Mouse (Mus musculus) ovary, adult 10 weeks (tissue): ENCODE results near the gene Wapl. TPM values are rescaled to one million over a fixed set of nuclear protein-coding genes. Genes with fewer than 3 reads are reported as not detected.

ENCODE experiments used
- polyA plus RNA-seq: library from polyadenylated mRNA; stranded (reverse); fragments of 350-450 nt; fragmentation: Illumina TruSeq; extraction: RNeasy Lipid Tissue Mini Kit (QIAGEN cat#74804); gene quantifications from one replicate; pipeline ENCODE4 v1.2.3, GENCODE M21; 2014

Gene Wapl
- 278 TPM for polyA plus RNA-seq

GRCm38 (mm10) chr14:34673395-34674228 lies at the start of gene Wapl:
TSS of gene Wapl (plus strand) at chr14:34673928.

Other genes with a start within 250 kb of the Wapl start
- 300 TPM for gene Bmpr1a, start 170.6 kb upstream of the Wapl start, polyA plus RNA-seq
- not detected for gene 9230112D13Rik, start 151.1 kb upstream of the Wapl start, polyA plus RNA-seq
- 4.1 TPM for gene Ldb3, start 85.2 kb upstream of the Wapl start, polyA plus RNA-seq
- not detected for gene Opn4, start 73.8 kb upstream of the Wapl start, polyA plus RNA-seq
- 0.48 TPM for gene Grid1, start 146.2 kb downstream of the Wapl start, polyA plus RNA-seq